Mouse (Mus musculus): ENCODE data around the gene Tceal3.
"Not testable (repeated sequence)": the region's sequence is repeated elsewhere in the genome, so short reads cannot be mapped to it uniquely, and the experiment has no call there.

Gene Tceal3

DNA sequence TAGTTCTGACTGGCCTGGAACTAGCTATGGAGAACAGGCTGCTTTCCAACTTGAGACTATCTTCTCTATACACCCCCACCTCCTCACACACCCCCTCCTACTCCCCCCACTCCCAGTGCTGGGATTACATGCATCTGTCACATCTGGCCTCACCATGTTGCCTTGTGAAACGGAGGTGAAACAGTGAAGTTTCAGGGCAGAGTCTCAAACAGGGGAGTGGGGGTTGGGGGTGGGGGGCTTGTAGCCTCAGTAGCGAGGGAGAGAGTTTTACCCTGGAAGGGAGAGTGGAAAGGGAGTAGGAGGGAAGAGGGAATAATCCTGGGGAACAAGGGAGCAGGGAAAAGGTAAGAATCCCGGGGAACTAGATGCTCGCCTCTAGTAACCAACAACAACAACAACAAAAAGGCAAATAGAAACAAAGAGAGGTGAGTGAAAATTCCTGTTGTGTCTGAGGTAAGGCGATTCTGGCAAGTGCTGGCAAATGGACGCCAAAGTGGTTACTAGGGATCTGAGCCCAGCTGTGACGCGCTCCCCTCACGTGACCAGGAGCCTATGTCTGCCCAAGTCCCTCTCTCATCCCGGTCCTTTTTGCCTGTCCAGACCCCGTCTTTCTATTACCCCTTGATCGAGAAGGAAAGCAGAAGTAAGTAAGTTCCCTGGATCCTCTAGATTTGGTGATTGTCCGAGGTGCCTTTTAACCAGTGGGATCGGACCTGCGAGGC lies 117.0 kb downstream of the Tceal3 start, which contains the start of gene Tceal1:
Tceal1 (plus strand) TSS at position 537 of the 722 bp plus-strand sequence.
- DNase-seq (ENCODE audit: low spot score in 2 of 2) = peak in 1 of 2 experiments; percentile 1

DNA sequence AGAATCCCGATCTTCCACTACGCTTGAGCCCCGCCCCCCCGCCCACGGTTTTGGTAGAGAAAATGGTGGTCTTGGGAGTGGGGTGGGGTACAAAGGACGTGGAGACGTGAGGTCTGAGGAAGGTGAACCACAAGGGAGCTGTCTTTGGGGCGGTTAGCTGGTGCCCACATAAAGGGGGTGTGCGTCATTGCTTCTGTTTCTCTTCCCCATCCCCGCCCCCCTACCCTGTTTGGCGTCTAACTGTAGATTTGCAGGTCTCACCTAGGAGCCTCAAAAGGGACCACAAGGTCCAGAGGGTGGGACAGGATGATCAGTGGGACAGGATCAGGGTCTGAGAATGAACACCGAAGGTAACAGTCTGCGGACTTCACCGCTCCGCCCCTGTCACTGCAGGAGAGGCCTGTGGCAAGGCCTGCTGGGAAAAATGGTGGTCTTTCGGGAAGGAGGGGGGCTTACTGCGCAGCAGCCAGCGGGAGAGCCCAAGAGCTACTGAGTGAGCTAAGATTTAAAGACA lies 117.6 kb downstream of the Tceal3 start:
- DNase-seq (ENCODE audit: low spot score in 2 of 2) = peak; percentile 1 to 8

DNA sequence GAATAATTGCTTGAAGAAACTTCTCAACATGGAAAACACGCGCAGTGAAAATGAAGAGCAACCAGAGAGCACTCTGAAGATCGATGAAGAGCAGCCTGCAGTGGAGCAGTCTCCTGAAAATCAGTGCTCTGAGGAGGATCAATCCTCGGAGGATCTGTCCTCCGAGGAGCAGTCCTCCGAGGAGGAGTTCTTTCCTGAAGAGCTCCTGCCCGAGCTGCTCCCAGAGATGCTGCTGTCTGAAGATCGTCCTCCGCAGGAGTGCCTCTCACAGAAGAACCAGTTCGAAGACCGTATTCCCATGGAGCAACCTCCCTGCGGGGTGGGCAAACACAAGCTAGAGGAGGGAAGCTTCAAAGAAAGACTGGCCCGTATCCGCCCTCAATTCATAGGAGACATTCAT lies 118.1 kb downstream of the Tceal3 start:
- no peak for DNase-seq (ENCODE audit: low spot score in 2 of 2)

DNA sequence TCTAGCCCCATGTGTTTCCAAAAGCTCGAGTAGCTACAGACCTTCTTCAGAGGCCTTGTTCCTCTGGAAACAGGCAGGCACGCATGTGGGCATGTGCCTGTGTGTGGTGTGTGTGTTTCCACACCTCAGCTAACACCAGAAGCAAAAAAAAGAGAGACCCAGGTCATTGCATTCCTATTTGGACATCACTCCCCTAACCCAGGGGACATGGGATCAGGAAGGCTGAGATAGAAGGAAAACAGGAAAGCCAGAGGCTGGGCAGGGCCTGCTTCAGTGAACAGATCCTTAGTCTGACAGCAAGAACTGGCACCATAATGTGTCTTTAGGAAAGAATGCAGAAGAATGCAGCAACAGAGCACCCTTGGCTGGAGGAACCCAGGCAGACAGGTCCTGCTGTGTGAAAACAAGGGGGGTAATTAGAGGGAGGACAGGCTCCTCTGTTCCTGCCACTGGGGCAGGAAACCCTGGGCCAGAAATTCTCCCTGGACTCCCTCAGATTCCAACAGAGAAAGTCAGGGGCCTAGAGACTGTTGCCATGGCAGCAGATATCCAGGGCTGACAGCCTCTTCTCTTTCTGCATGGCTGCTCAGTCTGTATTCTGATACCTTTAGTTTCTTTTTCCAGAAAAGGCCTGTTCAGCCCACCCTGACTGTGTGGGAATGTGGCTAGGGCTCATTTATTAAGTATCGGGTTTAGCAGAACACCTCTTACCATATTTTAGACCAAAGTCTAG lies 124.3 kb downstream of the Tceal3 start:
- DNase-seq (ENCODE audit: low spot score in 2 of 2) = not testable (repeated sequence)

Measured in spleen, postnatal 36 days (tissue).